Mouse (Mus musculus) embryonic fibroblast, embryonic 13.5 days (primary cell): ENCODE measurements around the gene Dhrs9. TPM values are rescaled to one million over a fixed set of nuclear protein-coding genes. Genes with fewer than 3 reads are reported as not detected.

ENCODE experiments used
- H3K27ac ChIP-seq: 2 replicates; pipeline ENCODE4 v1.5.1; 2012; ENCODE audit warnings: low read length, control low read depth, inconsistent platforms; ENCODE audit not compliant: insufficient read depth
- H3K4me1 ChIP-seq: 2 replicates; pipeline ENCODE4 v1.6.1; 2011; ENCODE audit warnings: low read length; ENCODE audit not compliant: control insufficient read depth, insufficient read depth
- H3K4me3 ChIP-seq: 2 replicates; pipeline ENCODE4 v1.5.1; 2011; ENCODE audit warnings: mild to moderate bottlenecking, control low read depth, low read length; ENCODE audit not compliant: insufficient read depth
- CTCF ChIP-seq: IDR thresholded peaks from 2 replicates; pipeline ENCODE4 v1.5.1; 2011; ENCODE audit warnings: mild to moderate bottlenecking, control low read depth, low read length, moderate library complexity, borderline replicate concordance; ENCODE audit not compliant: insufficient read depth
- POLR2A ChIP-seq: IDR thresholded peaks from 2 replicates; pipeline ENCODE4 v1.6.1; 2011; ENCODE audit warnings: low read depth, mild to moderate bottlenecking, control low read depth, low read length, moderate library complexity
- polyA plus RNA-seq: library from polyadenylated mRNA; stranded (reverse); fragments of >200 nt; gene quantifications from 2 replicates; pipeline ENCODE4 v1.2.4, GENCODE M21; 2011; ENCODE audit warnings: low read depth; ENCODE audit not compliant: missing spikeins, insufficient read length

Dhrs9 gene
- polyA plus RNA-seq, 1 experiment, result 6.3 TPM

- Histone ChIP-seq H3K4me1 (no peaks in the 10 kb centered on the region), H3K27ac (no peak overlapping the region), H3K4me3 (no peak overlapping the region)
- TF ChIP-seq POLR2A, result no peak
- no peak for TF ChIP-seq CTCF
These were observed 34.8 kb downstream of the Dhrs9 start for GRCm38 (mm10) chr2:69415070-69415469.

- TF ChIP-seq CTCF, result no peak
- TF ChIP-seq POLR2A, result no peak
- Histone ChIP-seq H3K4me3 (no peak overlapping the region), H3K27ac (no peak overlapping the region)
These were observed 38.1 kb downstream of the Dhrs9 start for GRCm38 (mm10) chr2:69418294-69418881.

GRCm38 (mm10) chr2:69424829-69425228 lies 44.6 kb downstream of the Dhrs9 start:
- Histone ChIP-seq H3K4me1 (0 out of 2 replicates have a peak, but pooled peaks cover 2% of the 10 kb centered on the region), H3K27ac (no peak overlapping the region), H3K4me3 (no peak overlapping the region)
- no peak for TF ChIP-seq CTCF
- no peak for TF ChIP-seq POLR2A

More at GRCm38 (mm10) chr2:69418294-69418881, 38.1 kb downstream of the Dhrs9 start:
- H3K4me1 ChIP-seq, result 0 out of 2 replicates have a peak, but pooled peaks cover 2% of the 10 kb centered on the region

- Histone ChIP-seq H3K4me3 (no peak overlapping the region), H3K27ac (no peak overlapping the region), H3K4me1 (0 out of 2 replicates have a peak, but pooled peaks cover 2% of the 10 kb centered on the region)
- TF ChIP-seq POLR2A, result no peak
- TF ChIP-seq CTCF, result no peak
These were observed 45.8 kb downstream of the Dhrs9 start for GRCm38 (mm10) chr2:69426081-69426480.

GRCm38 (mm10) chr2:69427141-69427540 lies 46.9 kb downstream of the Dhrs9 start:
- H3K27ac ChIP-seq, result no peak overlapping the region
- no peak overlapping the region for H3K4me3 ChIP-seq
- TF ChIP-seq CTCF (no peak), POLR2A (no peak)
- no peaks in the 10 kb centered on the region for H3K4me1 ChIP-seq

- H3K4me1 ChIP-seq, result no peaks in the 10 kb centered on the region
- TF ChIP-seq CTCF (0 out of 2 replicates have a peak, but pooled peaks have one; percentile 7), POLR2A (no peak)
- no peak overlapping the region for H3K27ac ChIP-seq
- no peak overlapping the region for H3K4me3 ChIP-seq
These were observed 47.9 kb downstream of the Dhrs9 start for GRCm38 (mm10) chr2:69428116-69428515.

GRCm38 (mm10) chr2:69441656-69442055 lies 61.4 kb downstream of the Dhrs9 start:
- Histone ChIP-seq H3K4me1 (no peaks in the 10 kb centered on the region), H3K4me3 (no peak overlapping the region), H3K27ac (no peak overlapping the region)
- TF ChIP-seq CTCF (no peak), POLR2A (no peak)

- Histone ChIP-seq H3K4me3 (no peak overlapping the region), H3K4me1 (no peaks in the 10 kb centered on the region), H3K27ac (no peak overlapping the region)
- TF ChIP-seq CTCF (no peak), POLR2A (no peak)
These were observed 65.7 kb downstream of the Dhrs9 start for GRCm38 (mm10) chr2:69445896-69446472.

GRCm38 (mm10) chr2:69448581-69448980 lies 68.3 kb downstream of the Dhrs9 start:
- H3K4me3 ChIP-seq, result no peak overlapping the region
- H3K4me1 ChIP-seq, result no peaks in the 10 kb centered on the region
- no peak overlapping the region for H3K27ac ChIP-seq
- no peak for TF ChIP-seq POLR2A
- TF ChIP-seq CTCF, result no peak

- Histone ChIP-seq H3K4me3 (no peak overlapping the region), H3K4me1 (no peaks in the 10 kb centered on the region), H3K27ac (no peak overlapping the region)
- no peak for TF ChIP-seq POLR2A
- TF ChIP-seq CTCF, result no peak
These were observed 70.9 kb downstream of the Dhrs9 start for GRCm38 (mm10) chr2:69451128-69451527.

Other genes with a start within 250 kb of the Dhrs9 start
- 0.60 TPM in 1 of 2 replicates, not detected in the other for gene Nostrin, start 244.6 kb upstream of the Dhrs9 start, polyA plus RNA-seq
- 36.9 and 56.2 TPM in 2 replicates for gene Spc25, start 174.3 kb upstream of the Dhrs9 start, polyA plus RNA-seq
- not detected in 2 replicates for gene G6pc2, start 169.4 kb upstream of the Dhrs9 start, polyA plus RNA-seq
- gene Abcb11, start 37.8 kb upstream of the Dhrs9 start, polyA plus RNA-seq, result not detected in 2 replicates
- 1.3 and 1.5 TPM in 2 replicates for gene Lrp2, start 205.6 kb downstream of the Dhrs9 start, polyA plus RNA-seq